Mouse (Mus musculus): ENCODE measurements around the gene Ticam1. TPM values are rescaled to one million over a fixed set of nuclear protein-coding genes. Genes with fewer than 3 reads are reported as not detected.

Ticam1 gene
- polyA plus RNA-seq, 1 experiment from 2014 or later: 2.2 TPM

DNA sequence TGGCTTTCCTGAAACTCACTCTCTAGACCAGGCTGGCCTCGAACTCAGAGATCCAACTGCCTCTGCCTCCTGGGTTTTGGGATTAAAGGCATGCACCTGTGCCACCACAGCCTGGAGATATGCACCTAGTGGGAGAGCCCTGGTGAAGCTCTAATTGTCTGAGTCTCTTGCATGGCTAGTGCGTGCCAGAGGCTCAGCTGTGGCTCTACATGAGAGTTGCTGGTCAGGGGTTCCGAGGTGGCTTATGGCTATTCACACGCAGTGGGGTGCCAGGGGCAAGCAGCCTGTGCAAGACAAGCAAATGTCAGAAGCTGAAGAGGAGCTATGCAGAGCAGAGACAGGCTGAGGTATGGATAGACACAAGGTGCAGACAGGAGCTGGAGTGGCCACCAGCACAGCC lies 21.9 kb downstream of the Ticam1 start:
- H3K36me3 ChIP-seq (ENCODE audit: control insufficient read depth, insufficient read depth, low read length): peaks cover 19% of the 10 kb centered on the region
- H3K27ac ChIP-seq (ENCODE audit: low read depth, low read length): no peak overlapping the region
- H3K4me3 ChIP-seq (ENCODE audit: low read depth, low read length): no peak overlapping the region
- no peaks in the 10 kb centered on the region for H3K27me3 ChIP-seq (replicated peaks; ENCODE audit: control insufficient read depth, insufficient read depth, low read length)
- no peak for DNase-seq (ENCODE audit: low spot score)
- 75% methylated on average over 4 of the region's 4 CpGs for WGBS
- peaks cover 11% of the 10 kb centered on the region for H3K4me1 ChIP-seq (ENCODE audit: control insufficient read depth, insufficient read depth, low read length)
- no peaks in the 10 kb centered on the region for H3K9me3 ChIP-seq (replicated peaks; ENCODE audit: control insufficient read depth, low read length)
- H3K9ac ChIP-seq (ENCODE audit: low read length): no peak overlapping the region
- no peak overlapping the region for H3K4me2 ChIP-seq (ENCODE audit: low read length)
- ATAC-seq: no peak

- Histone ChIP-seq H3K9me3 (replicated peaks; ENCODE audit: control insufficient read depth, low read length) (no peaks in the 10 kb centered on the region), H3K36me3 (ENCODE audit: control insufficient read depth, insufficient read depth, low read length) (no peaks in the 10 kb centered on the region), H3K27me3 (replicated peaks; ENCODE audit: control insufficient read depth, insufficient read depth, low read length) (no peaks in the 10 kb centered on the region), H3K4me2 (ENCODE audit: low read length) (0 out of 2 replicates have a peak overlapping the region, but pooled peaks have one; percentile 20), H3K27ac (ENCODE audit: low read depth, low read length) (peak overlapping the region; percentile 80), H3K4me3 (ENCODE audit: low read depth, low read length) (peak overlapping the region; percentile 9; the same call in 1 of the 2 replicates), H3K4me1 (ENCODE audit: control insufficient read depth, insufficient read depth, low read length) (peaks cover 7% of the 10 kb centered on the region), H3K9ac (ENCODE audit: low read length) (no peak overlapping the region)
- WGBS: 19% methylated on average over 6 of the region's 6 CpGs
- peak; percentile 86 for DNase-seq (ENCODE audit: low spot score)
- ATAC-seq: peak; percentile 47
Observed at GRCm38 (mm10) chr17:56251136-56251829, 25.3 kb downstream of the Ticam1 start.

DNA sequence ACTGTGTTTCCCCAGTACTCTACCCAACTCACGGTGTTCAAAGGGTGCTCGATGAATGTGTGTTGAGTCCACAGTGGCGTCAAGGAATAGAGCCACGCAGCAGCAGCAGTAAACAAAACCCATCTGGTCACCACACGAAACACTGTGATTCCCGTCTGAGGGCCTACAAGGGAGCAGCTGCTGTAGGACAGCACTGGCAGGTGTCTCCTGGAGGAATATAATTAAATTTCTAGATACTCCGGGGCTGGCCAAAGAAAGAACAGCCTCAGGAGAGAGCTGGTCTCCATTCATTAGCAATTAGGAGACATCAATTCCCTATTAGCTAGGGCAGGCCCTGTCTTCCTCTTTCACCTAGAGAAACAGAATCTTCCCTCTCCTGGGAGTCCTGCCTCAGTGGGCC lies 31.0 kb downstream of the Ticam1 start:
- WGBS: 54% methylated on average over 7 of the region's 7 CpGs
- Histone ChIP-seq H3K36me3 (ENCODE audit: control insufficient read depth, insufficient read depth, low read length) (no peaks in the 10 kb centered on the region), H3K4me2 (ENCODE audit: low read length) (no peak overlapping the region), H3K9ac (ENCODE audit: low read length) (no peak overlapping the region), H3K27ac (ENCODE audit: low read depth, low read length) (no peak overlapping the region), H3K4me1 (ENCODE audit: control insufficient read depth, insufficient read depth, low read length) (0 out of 2 replicates have a peak, but pooled peaks cover under 1% of the 10 kb centered on the region), H3K27me3 (replicated peaks; ENCODE audit: control insufficient read depth, insufficient read depth, low read length) (peaks cover 4% of the 10 kb centered on the region; the same call in 1 of the 2 replicates), H3K9me3 (replicated peaks; ENCODE audit: control insufficient read depth, low read length) (no peaks in the 10 kb centered on the region), H3K4me3 (ENCODE audit: low read depth, low read length) (no peak overlapping the region)
- DNase-seq (ENCODE audit: low spot score) (no peak), ATAC-seq (no peak)

- DNase-seq (ENCODE audit: low spot score) (peak; percentile 81), ATAC-seq (peak; percentile 86)
- no peak overlapping the region for H3K27ac ChIP-seq (ENCODE audit: low read depth, low read length)
- peak overlapping the region; percentile 47 for H3K4me2 ChIP-seq (ENCODE audit: low read length)
- peak overlapping the region; percentile 60 for H3K9ac ChIP-seq (ENCODE audit: low read length)
- peaks cover 4% of the 10 kb centered on the region; the same call in 1 of the 2 replicates for H3K27me3 ChIP-seq (replicated peaks; ENCODE audit: control insufficient read depth, insufficient read depth, low read length)
- H3K36me3 ChIP-seq (ENCODE audit: control insufficient read depth, insufficient read depth, low read length): no peaks in the 10 kb centered on the region
- H3K4me3 ChIP-seq (ENCODE audit: low read depth, low read length): peak overlapping the region; percentile 35
- no peaks in the 10 kb centered on the region for H3K9me3 ChIP-seq (replicated peaks; ENCODE audit: control insufficient read depth, low read length)
- no peaks in the 10 kb centered on the region for H3K4me1 ChIP-seq (ENCODE audit: control insufficient read depth, insufficient read depth, low read length)
- WGBS: 1% methylated on average over 33 of the region's 33 CpGs
Observed at GRCm38 (mm10) chr17:56241541-56242401, 34.8 kb downstream of the Ticam1 start.

DNA sequence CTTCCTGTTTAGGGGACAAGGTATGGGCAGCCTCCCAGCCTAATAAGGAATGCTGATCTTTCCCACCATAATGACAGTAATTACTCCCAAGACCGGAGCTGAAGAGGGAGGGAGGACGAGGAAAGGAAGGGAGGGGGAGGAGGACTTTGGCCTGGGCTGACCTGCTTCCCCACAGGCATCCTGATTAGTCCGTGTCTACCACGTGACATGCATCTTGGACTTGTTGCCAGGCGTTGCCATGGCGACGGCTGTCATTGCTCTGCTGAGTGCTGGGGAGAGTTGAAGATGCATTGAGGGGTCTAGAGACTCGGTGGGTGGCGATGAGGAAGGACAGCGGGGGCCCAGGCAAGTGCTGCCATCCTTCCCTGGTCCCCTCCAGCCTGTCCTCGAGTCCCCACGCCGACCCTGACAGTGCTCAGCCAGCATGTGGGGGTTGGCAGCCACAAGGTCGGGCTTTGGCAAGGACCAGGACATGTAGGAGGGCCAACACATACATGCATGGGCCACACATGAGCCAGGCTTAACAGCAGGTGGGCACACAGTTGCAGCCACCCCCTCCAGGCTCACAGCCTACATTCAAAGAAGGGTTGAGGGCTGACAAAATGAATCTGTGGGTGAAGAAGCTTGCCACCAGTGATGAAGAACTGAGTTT lies 42.6 kb downstream of the Ticam1 start:
- Histone ChIP-seq H3K36me3 (ENCODE audit: control insufficient read depth, insufficient read depth, low read length) (no peaks in the 10 kb centered on the region), H3K27ac (ENCODE audit: low read depth, low read length) (0 out of 2 replicates have a peak overlapping the region, but pooled peaks have one; percentile 39), H3K27me3 (replicated peaks; ENCODE audit: control insufficient read depth, insufficient read depth, low read length) (no peaks in the 10 kb centered on the region), H3K4me2 (ENCODE audit: low read length) (peak overlapping the region; percentile 38), H3K4me1 (ENCODE audit: control insufficient read depth, insufficient read depth, low read length) (peaks cover 9% of the 10 kb centered on the region), H3K9ac (ENCODE audit: low read length) (no peak overlapping the region), H3K9me3 (replicated peaks; ENCODE audit: control insufficient read depth, low read length) (no peaks in the 10 kb centered on the region), H3K4me3 (ENCODE audit: low read depth, low read length) (no peak overlapping the region)
- 2% methylated on average over 14 of the region's 14 CpGs for WGBS
- DNase-seq (ENCODE audit: low spot score) (peak; percentile 93), ATAC-seq (peak; percentile 97)

DNA sequence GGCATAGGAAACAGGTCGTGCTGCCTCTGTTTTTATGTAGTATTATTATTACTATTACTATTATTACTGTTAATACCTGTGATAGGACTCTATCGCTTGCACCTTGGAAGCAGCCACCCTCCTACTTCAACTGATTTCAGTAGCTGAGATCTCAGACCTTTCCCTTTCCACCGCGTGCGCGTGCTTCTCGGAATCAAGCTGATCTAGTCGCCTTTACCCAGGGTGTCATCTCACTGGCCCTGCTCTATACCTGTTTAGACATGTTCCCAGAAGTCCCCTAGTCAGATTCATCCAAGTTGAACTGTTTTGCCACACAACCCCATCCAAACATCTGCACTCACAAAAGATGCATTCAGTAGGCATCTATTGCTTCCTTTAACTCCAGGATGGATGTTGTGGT lies 43.2 kb downstream of the Ticam1 start:
- WGBS: 54% methylated on average over 8 of the region's 8 CpGs
- Histone ChIP-seq H3K4me3 (ENCODE audit: low read depth, low read length) (no peak overlapping the region), H3K4me1 (ENCODE audit: control insufficient read depth, insufficient read depth, low read length) (peaks cover 9% of the 10 kb centered on the region), H3K27ac (ENCODE audit: low read depth, low read length) (peak overlapping the region; percentile 52; the same call in 1 of the 2 replicates), H3K27me3 (replicated peaks; ENCODE audit: control insufficient read depth, insufficient read depth, low read length) (no peaks in the 10 kb centered on the region), H3K9me3 (replicated peaks; ENCODE audit: control insufficient read depth, low read length) (no peaks in the 10 kb centered on the region), H3K36me3 (ENCODE audit: control insufficient read depth, insufficient read depth, low read length) (no peaks in the 10 kb centered on the region), H3K4me2 (ENCODE audit: low read length) (peak overlapping the region; percentile 38; the same call in 1 of the 2 replicates), H3K9ac (ENCODE audit: low read length) (no peak overlapping the region)
- peak; percentile 21; the same call in 1 of the 2 replicates for ATAC-seq
- no peak for DNase-seq (ENCODE audit: low spot score)

DNA sequence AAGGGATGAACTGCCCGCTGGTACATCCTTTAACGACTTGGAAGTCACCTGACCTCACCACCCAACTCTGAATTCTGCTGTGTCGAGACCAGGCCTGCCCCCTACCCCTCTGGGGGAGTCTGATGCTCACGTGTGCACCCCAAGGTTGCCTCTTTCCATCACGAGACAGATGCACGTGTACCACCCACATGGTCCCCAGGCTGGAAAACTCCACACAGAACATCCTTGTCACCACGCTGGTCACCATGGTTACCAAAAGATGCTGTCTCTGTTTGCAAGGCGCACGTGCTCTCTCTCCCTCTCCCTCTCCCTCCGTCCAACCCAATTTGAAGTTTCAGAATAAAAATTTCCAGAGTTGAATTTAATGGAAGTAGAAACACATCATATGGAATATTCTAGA lies 46.6 kb downstream of the Ticam1 start:
- Histone ChIP-seq H3K9ac (ENCODE audit: low read length) (no peak overlapping the region), H3K36me3 (ENCODE audit: control insufficient read depth, insufficient read depth, low read length) (no peaks in the 10 kb centered on the region), H3K27ac (ENCODE audit: low read depth, low read length) (no peak overlapping the region), H3K9me3 (replicated peaks; ENCODE audit: control insufficient read depth, low read length) (no peaks in the 10 kb centered on the region), H3K4me2 (ENCODE audit: low read length) (no peak overlapping the region), H3K27me3 (replicated peaks; ENCODE audit: control insufficient read depth, insufficient read depth, low read length) (no peaks in the 10 kb centered on the region), H3K4me3 (ENCODE audit: low read depth, low read length) (no peak overlapping the region), H3K4me1 (ENCODE audit: control insufficient read depth, insufficient read depth, low read length) (peaks cover 9% of the 10 kb centered on the region)
- no peak for ATAC-seq
- WGBS: 61% methylated on average over 10 of the region's 10 CpGs
- DNase-seq (ENCODE audit: low spot score): peak; percentile 7

GRCm38 (mm10) chr17:56226566-56226965 lies 50.0 kb downstream of the Ticam1 start:
- ATAC-seq: no peak
- H3K4me3 ChIP-seq (ENCODE audit: low read depth, low read length): no peak overlapping the region
- H3K9me3 ChIP-seq (replicated peaks; ENCODE audit: control insufficient read depth, low read length): no peaks in the 10 kb centered on the region
- H3K27ac ChIP-seq (ENCODE audit: low read depth, low read length): no peak overlapping the region
- WGBS: 78% methylated on average over 3 of the region's 3 CpGs
- no peaks in the 10 kb centered on the region for H3K27me3 ChIP-seq (replicated peaks; ENCODE audit: control insufficient read depth, insufficient read depth, low read length)
- no peak for DNase-seq (ENCODE audit: low spot score)
- no peaks in the 10 kb centered on the region for H3K4me1 ChIP-seq (ENCODE audit: control insufficient read depth, insufficient read depth, low read length)
- H3K4me2 ChIP-seq (ENCODE audit: low read length): no peak overlapping the region
- no peak overlapping the region for H3K9ac ChIP-seq (ENCODE audit: low read length)
- no peaks in the 10 kb centered on the region for H3K36me3 ChIP-seq (ENCODE audit: control insufficient read depth, insufficient read depth, low read length)

Data from forebrain, embryonic 14.5 days (tissue).